Mouse (Mus musculus) urinary bladder, postnatal 10 days (tissue): Measurements from ENCODE around the gene Mmp11.

Source experiments
- DNase-seq: peaks from one replicate; pipeline ENCODE4 v3.0.0; 2022; ENCODE audit warnings: low spot score

The Mmp11 gene

GRCm38 (mm10) chr10:75935680-75936541 lies at the start of gene Mmp11:
Mmp11 (minus strand) TSS chr10:75936496.
- DNase-seq: no peak

- DNase-seq: no peak
Measured at GRCm38 (mm10) chr10:75979432-75979831, 43.1 kb upstream of the Mmp11 start.

- no peak for DNase-seq
Measured at GRCm38 (mm10) chr10:75978835-75979157, 42.5 kb upstream of the Mmp11 start.

GRCm38 (mm10) chr10:75978119-75978834 lies 42.0 kb upstream of the Mmp11 start:
- DNase-seq: no peak

- DNase-seq: no peak
Measured at GRCm38 (mm10) chr10:75975216-75975615, 38.9 kb upstream of the Mmp11 start.

- DNase-seq: no peak
Measured at GRCm38 (mm10) chr10:75973846-75974245, 37.5 kb upstream of the Mmp11 start.

- DNase-seq: no peak
Measured at GRCm38 (mm10) chr10:75954381-75954811, 18.1 kb upstream of the Mmp11 start, which contains the start of gene Gm5134. Gm5134 (plus strand) TSS chr10:75954514.

- DNase-seq: no peak
Measured at GRCm38 (mm10) chr10:75951424-75952050, 15.2 kb upstream of the Mmp11 start.

GRCm38 (mm10) chr10:75950791-75951210 lies 14.5 kb upstream of the Mmp11 start:
- DNase-seq: no peak

- DNase-seq: no peak
Measured at GRCm38 (mm10) chr10:75949053-75950045, 13.1 kb upstream of the Mmp11 start.

- no peak for DNase-seq
Measured at GRCm38 (mm10) chr10:75948079-75948478, 11.8 kb upstream of the Mmp11 start.

- DNase-seq: no peak
Measured at GRCm38 (mm10) chr10:75945896-75946295, 9.6 kb upstream of the Mmp11 start.

GRCm38 (mm10) chr10:75945213-75945612 lies 8.9 kb upstream of the Mmp11 start:
- no peak for DNase-seq

GRCm38 (mm10) chr10:75944066-75944772 lies 7.9 kb upstream of the Mmp11 start:
- no peak for DNase-seq

- no peak for DNase-seq
Measured at GRCm38 (mm10) chr10:75942736-75943477, 6.6 kb upstream of the Mmp11 start, which contains the start of gene Vpreb3. Vpreb3 (plus strand) TSS chr10:75943057.

- DNase-seq: no peak
Measured at GRCm38 (mm10) chr10:75941042-75941824, 4.9 kb upstream of the Mmp11 start.

GRCm38 (mm10) chr10:75940520-75940919 lies 4.2 kb upstream of the Mmp11 start, which contains the start of gene Gm867:
Gm867 (minus strand) TSS chr10:75940672.
- DNase-seq: no peak

- no peak for DNase-seq
Measured at GRCm38 (mm10) chr10:75939481-75940234, 3.4 kb upstream of the Mmp11 start.
